Mouse (Mus musculus) olfactory bulb, adult 2 months (tissue): Measurements from ENCODE around the gene Gp5.

ENCODE experiments used
- CTCF ChIP-seq: fragments of 200-500 bp; IDR thresholded peaks from 2 replicates; pipeline ENCODE4 v1.5.1; 2012; ENCODE audit warnings: low read depth, mild to moderate bottlenecking, low read length, moderate library complexity; ENCODE audit not compliant: insufficient read depth
- POLR2A ChIP-seq: fragments of 200-500 bp; IDR thresholded peaks from 2 replicates; pipeline ENCODE4 v1.6.1; 2012; ENCODE audit warnings: mild to moderate bottlenecking, low read depth, low read length, moderate library complexity; ENCODE audit not compliant: insufficient read depth

GRCm38 (mm10) chr16:30302686-30303085 lies 7.9 kb downstream of the Gp5 start:
- TF ChIP-seq CTCF = no peak
- no peak for TF ChIP-seq POLR2A
